Mouse (Mus musculus) regulatory T cell (primary cell): ENCODE measurements around the gene Ptges.

ENCODE experiments used
- in situ Hi-C: fragments of 300-600 bp; cut with MboI, MseI; formaldehyde crosslinking; loops from one replicate; pipeline ENCODE4 v1.15.1; 2025; ENCODE audit warnings: high pct_unique_total_duplicates

Ptges gene

GRCm38 (mm10) chr2:30850581-30850980 is 79.1 kb downstream of the Ptges start:
- in situ Hi-C loops: no loop called here

- in situ Hi-C loops: loop anchor here (5.0 kb wide), 1 partner anchor 59 kb away; no protein-coding TSS in a partner anchor
These were observed 81.5 kb downstream of the Ptges start for GRCm38 (mm10) chr2:30848184-30848583.

- in situ Hi-C loops: loop anchor here (5.0 kb wide), 1 partner anchor 61 kb away; no protein-coding TSS in a partner anchor
These were observed 82.9 kb downstream of the Ptges start for GRCm38 (mm10) chr2:30846723-30847122.

GRCm38 (mm10) chr2:30846236-30846635 is 83.4 kb downstream of the Ptges start:
- in situ Hi-C loops: loop anchor here (5.0 kb wide), 1 partner anchor 61 kb away; no protein-coding TSS in a partner anchor

GRCm38 (mm10) chr2:30845152-30846070 is 84.3 kb downstream of the Ptges start:
- in situ Hi-C loops: loop anchor here (5.0 kb wide), 1 partner anchor 62 kb away; no protein-coding TSS in a partner anchor

- in situ Hi-C loops: no loop called here
These were observed 87.0 kb downstream of the Ptges start for GRCm38 (mm10) chr2:30842615-30843014.
